In genomic region chr6:40413046-40413445, GRCm38 (mm10) we compare ENCODE assay signal across 25 mouse cellular contexts. TPM values are rescaled to one million over a fixed set of nuclear protein-coding genes. Genes with fewer than 3 reads are reported as not detected.
A peak's percentile ranks its signal among the peaks of the same experiment; 100 is the strongest.
DNase-seq lines count a peak whose midpoint lies in the region; ATAC-seq and TF ChIP-seq lines count a peak whose summit lies in the region.
"Had no signal": no experiment of that assay in that cellular context is flagged by ENCODE, and none has a peak within 500 bp of the region (broad histone marks: within the 10 kb centered on the region; RNA-seq: fewer than 3 reads in every experiment).

No protein-coding gene starts in this region.

- no peaks in the 10 kb centered on the region for H3K27me3 ChIP-seq in intestine, postnatal 0 days (replicated peaks; ENCODE audit: control insufficient read depth, insufficient read depth, low read length)
- no peaks in the 10 kb centered on the region for H3K27me3 ChIP-seq in intestine, embryonic 15.5 days (replicated peaks)
- H3K27me3 ChIP-seq in cerebellum, adult 2 months (ENCODE audit: control insufficient read depth, insufficient read depth, low read length): no peaks in the 10 kb centered on the region
- H3K27me3 ChIP-seq in forebrain, embryonic 15.5 days: no peaks in the 10 kb centered on the region
- H3K27me3 ChIP-seq: CH12.LX; forebrain, embryonic 13.5 days; hindbrain, embryonic 12.5 days; Patski had no signal

- no peaks in the 10 kb centered on the region for H3K4me1 ChIP-seq in intestine, postnatal 0 days (replicated peaks; ENCODE audit: control insufficient read depth, insufficient read depth, low read length)
- H3K4me1 ChIP-seq in intestine, embryonic 15.5 days (replicated peaks): no peaks in the 10 kb centered on the region
- H3K4me1 ChIP-seq in cerebellum, adult 2 months (ENCODE audit: control insufficient read depth, insufficient read depth, low read length): peaks cover 39% of the 10 kb centered on the region
- no peaks in the 10 kb centered on the region for H3K4me1 ChIP-seq in forebrain, embryonic 15.5 days
- H3K4me1 ChIP-seq: embryonic facial prominence, embryonic 10.5 days; forebrain, embryonic 13.5 days; heart, embryonic 10.5 days; hindbrain, embryonic 12.5 days had no signal

- H3K9me3 ChIP-seq in intestine, postnatal 0 days (ENCODE audit: control insufficient read depth): no peaks in the 10 kb centered on the region
- H3K9me3 ChIP-seq in intestine, embryonic 15.5 days: no peaks in the 10 kb centered on the region
- no peaks in the 10 kb centered on the region for H3K9me3 ChIP-seq in forebrain, embryonic 15.5 days
- H3K9me3 ChIP-seq: embryonic facial prominence, embryonic 10.5 days; forebrain, embryonic 13.5 days; heart, embryonic 10.5 days; hindbrain, embryonic 12.5 days had no signal

- no peak overlapping the region for H3K4me2 ChIP-seq in intestine, postnatal 0 days (replicated peaks; ENCODE audit: low read depth)
- no peak overlapping the region for H3K4me2 ChIP-seq in intestine, embryonic 15.5 days (replicated peaks)
- H3K4me2 ChIP-seq in forebrain, embryonic 15.5 days (replicated peaks): no peak overlapping the region
- H3K4me2 ChIP-seq: forebrain, embryonic 13.5 days; hindbrain, embryonic 12.5 days had no signal

- peaks cover 12% of the 10 kb centered on the region for H3K36me3 ChIP-seq in intestine, postnatal 0 days (ENCODE audit: control insufficient read depth, insufficient read depth)
- H3K36me3 ChIP-seq in intestine, embryonic 15.5 days: no peaks in the 10 kb centered on the region
- peaks cover 22% of the 10 kb centered on the region for H3K36me3 ChIP-seq in forebrain, embryonic 15.5 days

- H3K27ac ChIP-seq in intestine, postnatal 0 days (ENCODE audit: low read depth, low read length): no peak overlapping the region
- no peak overlapping the region for H3K27ac ChIP-seq in intestine, embryonic 15.5 days
- H3K27ac ChIP-seq in cerebellum, adult 2 months (ENCODE audit: insufficient read depth, low read length): peak overlapping the region; percentile 79
- H3K27ac ChIP-seq in forebrain, embryonic 15.5 days (replicated peaks): no peak overlapping the region
- H3K27ac ChIP-seq: embryonic facial prominence, embryonic 10.5 days; forebrain, embryonic 13.5 days; gastrocnemius, adult 2 months; heart, embryonic 10.5 days; hindbrain, embryonic 12.5 days had no signal

- WGBS in intestine, postnatal 0 days: 76% methylated on average over 5 of the region's 5 CpGs
- WGBS in intestine, embryonic 15.5 days: 90% methylated on average over 5 of the region's 5 CpGs
- WGBS in cerebellum, adult 2 months: 22% methylated on average over 5 of the region's 5 CpGs
- WGBS in forebrain, embryonic 15.5 days: 91% methylated on average over 5 of the region's 5 CpGs

- no peak overlapping the region for H3K9ac ChIP-seq in intestine, postnatal 0 days (ENCODE audit: low read depth, low read length)
- H3K9ac ChIP-seq in intestine, embryonic 15.5 days: no peak overlapping the region
- no peak overlapping the region for H3K9ac ChIP-seq in forebrain, embryonic 15.5 days (replicated peaks)
- H3K9ac ChIP-seq: forebrain, embryonic 13.5 days; hindbrain, embryonic 12.5 days had no signal

- no peak for TF ChIP-seq CTCF in intestine, postnatal 0 days (IDR thresholded peaks at IDR 0.05; ENCODE audit: low read depth)
- no peak for TF ChIP-seq CTCF in cerebellum, adult 2 months (IDR thresholded peaks at IDR 0.05; ENCODE audit: borderline replicate concordance, insufficient read depth, low read depth, low read length)

- ATAC-seq in intestine, postnatal 0 days: 0 out of 2 replicates have a peak, but pooled peaks have one; percentile 33
- no peak for ATAC-seq in intestine, embryonic 15.5 days
- ATAC-seq in forebrain, embryonic 15.5 days (replicated peaks): no peak
- ATAC-seq: activated CD4-positive, CD25-positive, alpha-beta regulatory T cell, adult 4 months; forebrain, embryonic 13.5 days; hindbrain, embryonic 16.5 days; inflammation-experienced regulatory T-cells, adult 6 months; Patski had no signal

- peak; percentile 71 to 89 for DNase-seq in cerebellum, adult 2 months
- DNase-seq in cerebellum, postnatal 14 days: peak; percentile 17 to 81
- no peak for DNase-seq in layer of hippocampus, postnatal 10 days (ENCODE audit: low spot score in 2 of 2)
- no peak for DNase-seq in lung, adult 18-20 months
- DNase-seq: adrenal gland, postnatal 25 days; gastrocnemius, adult 2 months; gastrocnemius, postnatal 25 days; heart, postnatal 10 days; heart, postnatal 4 days; kidney, adult 18-20 months had no signal

- TF ChIP-seq POLR2A in cerebellum, adult 2 months (IDR thresholded peaks at IDR 0.05; ENCODE audit: borderline replicate concordance, insufficient read depth, low read length): no peak

- no peak overlapping the region for H3K4me3 ChIP-seq in intestine, postnatal 0 days (ENCODE audit: low read depth, low read length)
- no peak overlapping the region for H3K4me3 ChIP-seq in intestine, embryonic 15.5 days (replicated peaks)
- no peak overlapping the region for H3K4me3 ChIP-seq in cerebellum, adult 2 months (replicated peaks; ENCODE audit: insufficient read depth, low read depth, low read length)
- H3K4me3 ChIP-seq in forebrain, embryonic 15.5 days: no peak overlapping the region
- H3K4me3 ChIP-seq: embryonic facial prominence, embryonic 10.5 days; forebrain, embryonic 13.5 days; gastrocnemius, adult 2 months; heart, embryonic 10.5 days; hindbrain, embryonic 12.5 days had no signal

RNA-seq across cellular contexts. Expression of gene E330009J07Rik, which starts 22.9 kb away (rescaled TPM):
- polyA plus RNA-seq in intestine, postnatal 0 days (2015; fragmentation: Nextera tagmentation; extraction: Ambion mirVana): 4.4 TPM in 2 replicates
- 8.8 and 9.5 TPM in 2 replicates for polyA plus RNA-seq in intestine, embryonic 15.5 days (2015; fragmentation: Nextera tagmentation; extraction: Ambion mirVana)
- polyA plus RNA-seq in cerebellum, adult 2 months (2012; rRNA removed): 64.6 and 67.0 TPM in 2 replicates
- 10 to 100 TPM; 35.6 to 39.5 TPM for total RNA-seq in layer of hippocampus, postnatal 10 days (2021)
- polyA plus RNA-seq in forebrain, embryonic 15.5 days (2015; fragmentation: Nextera tagmentation; extraction: Ambion mirVana): 52.5 and 53.8 TPM in 2 replicates

RNA-seq across cellular contexts. Expression of gene Wee2, which starts 25.8 kb away (rescaled TPM):
- polyA plus RNA-seq in intestine, postnatal 0 days (2015; fragmentation: Nextera tagmentation; extraction: Ambion mirVana): not detected in 2 replicates
- polyA plus RNA-seq in intestine, embryonic 15.5 days (2015; fragmentation: Nextera tagmentation; extraction: Ambion mirVana): 0.05 and 0.14 TPM in 2 replicates
- polyA plus RNA-seq in cerebellum, adult 2 months (2012; rRNA removed): 0.28 and 0.41 TPM in 2 replicates
- not detected for total RNA-seq in layer of hippocampus, postnatal 10 days (2021)
- polyA plus RNA-seq in forebrain, embryonic 15.5 days (2015; fragmentation: Nextera tagmentation; extraction: Ambion mirVana): 0.09 and 0.17 TPM in 2 replicates
- total RNA-seq: adrenal gland, adult 18-20 months; adrenal gland, postnatal 25 days; CH12.LX; gastrocnemius, adult 2 months; gastrocnemius, postnatal 25 days; granulocyte monocyte progenitor cell, adult 5-6 weeks; heart, postnatal 10 days; heart, postnatal 4 days had no signal
- polyA plus RNA-seq: embryonic facial prominence, embryonic 10.5 days; heart, embryonic 14.5 days; hindbrain, embryonic 12.5 days; inflammation-experienced regulatory T-cells, adult 6 months; Patski had no signal

RNA-seq across cellular contexts. Expression of gene Ssbp1, which starts 58.1 kb away (rescaled TPM):
- polyA plus RNA-seq in intestine, postnatal 0 days (2015; fragmentation: Nextera tagmentation; extraction: Ambion mirVana): 82.8 and 89.1 TPM in 2 replicates
- 157 and 160 TPM in 2 replicates for polyA plus RNA-seq in intestine, embryonic 15.5 days (2015; fragmentation: Nextera tagmentation; extraction: Ambion mirVana)
- polyA plus RNA-seq in cerebellum, adult 2 months (2012; rRNA removed): 44.5 and 47.0 TPM in 2 replicates
- 10 to 100 TPM; 36.9 to 37.5 TPM for total RNA-seq in layer of hippocampus, postnatal 10 days (2021)
- 131 and 139 TPM in 2 replicates for polyA plus RNA-seq in forebrain, embryonic 15.5 days (2015; fragmentation: Nextera tagmentation; extraction: Ambion mirVana)

Comparison
In these comparisons a context has a peak if more than half of its experiments do, and no peak if none do; other contexts are left out.
1. DNase-seq: peak in cerebellum, adult 2 months (2 of 2) and cerebellum, postnatal 14 days (2 of 2); none in layer of hippocampus, postnatal 10 days (0 of 2) and lung, adult 18-20 months (0 of 2).